Mouse (Mus musculus): ENCODE results near the gene Ppp1r9a. TPM values are rescaled to one million over a fixed set of nuclear protein-coding genes. Genes with fewer than 3 reads are reported as not detected.

Gene Ppp1r9a
- total and polyA plus RNA-seq, 3 experiments, result 1.0 TPM; not detected in 2

GRCm38 (mm10) chr6:5015173-5015572 lies 112.5 kb downstream of the Ppp1r9a start:
- DNase-seq (ENCODE audit: extremely low read depth), result no peak
- no peaks in the 10 kb centered on the region for H3K79me2 ChIP-seq (replicated peaks; ENCODE audit: control insufficient read depth, extremely low read depth, insufficient read depth, poor library complexity, severe bottlenecking)
- no peak overlapping the region for H3K4me2 ChIP-seq (ENCODE audit: insufficient read depth, low read depth, poor library complexity, severe bottlenecking)
- TF ChIP-seq KAT2A (IDR thresholded peaks at IDR 0.05; ENCODE audit: insufficient replicate concordance, low read length), result no peak
- TF ChIP-seq ZMIZ1 (IDR thresholded peaks at IDR 0.05; ENCODE audit: low read depth, low read length), result no peak
- TF ChIP-seq MYC (IDR thresholded peaks at IDR 0.05; ENCODE audit: low read depth, low read length), result no peak
- TF ChIP-seq EP300 (IDR thresholded peaks at IDR 0.05; ENCODE audit: low read length), result no peak
- TF ChIP-seq JUN (IDR thresholded peaks at IDR 0.05; ENCODE audit: insufficient read depth, low read depth, low read length), result no peak
- TF ChIP-seq CHD1 (IDR thresholded peaks at IDR 0.05; ENCODE audit: low read depth, low read length), result no peak
- TF ChIP-seq NELFE (IDR thresholded peaks at IDR 0.05; ENCODE audit: low read depth, low read length), result no peak
- no peak for TF ChIP-seq MXI1 (IDR thresholded peaks at IDR 0.05; ENCODE audit: low read depth, low read length)
- no peak for TF ChIP-seq GABPA (IDR thresholded peaks at IDR 0.05; ENCODE audit: insufficient replicate concordance, low read depth, low read length)
- TF ChIP-seq ELF1 (IDR thresholded peaks at IDR 0.05; ENCODE audit: low read depth, low read length), result no peak
- no peak for TF ChIP-seq ETS1 (conservative IDR thresholded peaks at IDR 0.05; ENCODE audit: low read depth, low read length)
- TF ChIP-seq MAX (IDR thresholded peaks at IDR 0.05; ENCODE audit: low read length), result no peak
- no peak for TF ChIP-seq RAD21 (IDR thresholded peaks at IDR 0.05; ENCODE audit: low read depth, low read length)
- TF ChIP-seq TBP (conservative IDR thresholded peaks at IDR 0.05; ENCODE audit: low read depth, low read length), result no peak
- TF ChIP-seq CTCF (conservative IDR thresholded peaks at IDR 0.05 in 1 of 2, IDR thresholded peaks at IDR 0.05 in 1 of 2; ENCODE audit: low read depth in 2 of 2, low read length in 2 of 2), result no peak
- dilution Hi-C loops (cut with MboI; ENCODE audit: extremely low pct_ligation_motif_present, extremely low pct_unique_long_range_greater_than_20kb, low sequenced_read_pairs) (no loop called here), in situ Hi-C loops (cut with MboI; ENCODE audit: low pct_ligation_motif_present, low pct_unique_long_range_greater_than_20kb, low sequenced_read_pairs) (no loop called here)
- no peak overlapping the region for H3K4me3 ChIP-seq (replicated peaks in 1 of 3; ENCODE audit: low read depth in 2 of 3, low read length in 2 of 3, poor library complexity in 1 of 3)
- H3K36me3 ChIP-seq (replicated peaks in 1 of 2; ENCODE audit: control insufficient read depth in 1 of 2, insufficient read depth in 1 of 2, low read length in 1 of 2), result no peaks in the 10 kb centered on the region
- no peak overlapping the region for H3K9ac ChIP-seq (ENCODE audit: insufficient read depth, low read depth)
- peaks cover 0 to 4% of the 10 kb centered on the region in 2 experiments; a peak in 2 of 4 replicates for H3K4me1 ChIP-seq (ENCODE audit: control insufficient read depth in 1 of 2, insufficient read depth in 2 of 2)
- H3K27me3 ChIP-seq (replicated peaks), result no peaks in the 10 kb centered on the region
- H3K9me3 ChIP-seq (replicated peaks; ENCODE audit: low read length), result no peaks in the 10 kb centered on the region
- no peak overlapping the region for H3K27ac ChIP-seq (ENCODE audit: insufficient read depth, low read depth)

- Histone ChIP-seq H3K9me3 (replicated peaks; ENCODE audit: low read length) (no peaks in the 10 kb centered on the region), H3K79me2 (replicated peaks; ENCODE audit: control insufficient read depth, extremely low read depth, insufficient read depth, poor library complexity, severe bottlenecking) (no peaks in the 10 kb centered on the region), H3K9ac (ENCODE audit: insufficient read depth, low read depth) (no peak overlapping the region), H3K4me2 (ENCODE audit: insufficient read depth, low read depth, poor library complexity, severe bottlenecking) (no peak overlapping the region), H3K27me3 (replicated peaks) (no peaks in the 10 kb centered on the region), H3K4me3 (replicated peaks in 1 of 3; ENCODE audit: low read depth in 2 of 3, low read length in 2 of 3, poor library complexity in 1 of 3) (no peak overlapping the region), H3K36me3 (replicated peaks in 1 of 2; ENCODE audit: control insufficient read depth in 1 of 2, insufficient read depth in 1 of 2, low read length in 1 of 2) (no peaks in the 10 kb centered on the region), H3K27ac (ENCODE audit: insufficient read depth, low read depth) (no peak overlapping the region), H3K4me1 (ENCODE audit: control insufficient read depth in 1 of 2, insufficient read depth in 2 of 2) (peaks cover 0 to 4% of the 10 kb centered on the region in 2 experiments; a peak in 2 of 4 replicates)
- dilution Hi-C loops (cut with MboI; ENCODE audit: extremely low pct_ligation_motif_present, extremely low pct_unique_long_range_greater_than_20kb, low sequenced_read_pairs), result no loop called here
- no peak for DNase-seq (ENCODE audit: extremely low read depth)
- TF ChIP-seq TBP (conservative IDR thresholded peaks at IDR 0.05; ENCODE audit: low read depth, low read length) (no peak), USF2 (conservative IDR thresholded peaks at IDR 0.05; ENCODE audit: low read depth, low read length) (no peak), MYC (IDR thresholded peaks at IDR 0.05; ENCODE audit: low read depth, low read length) (no peak), USF1 (IDR thresholded peaks at IDR 0.05; ENCODE audit: low read depth, low read length) (no peak), IRF4 (IDR thresholded peaks at IDR 0.05; ENCODE audit: low read depth, low read length) (no peak), ZKSCAN1 (IDR thresholded peaks at IDR 0.05; ENCODE audit: borderline replicate concordance, low read depth, low read length) (no peak), EP300 (IDR thresholded peaks at IDR 0.05; ENCODE audit: low read length) (no peak), CHD1 (IDR thresholded peaks at IDR 0.05; ENCODE audit: low read depth, low read length) (no peak), PAX5 (IDR thresholded peaks at IDR 0.05; ENCODE audit: low read length) (no peak), UBTF (IDR thresholded peaks at IDR 0.05; ENCODE audit: low read depth, low read length) (no peak), POLR2AphosphoS2 (IDR thresholded peaks at IDR 0.05; ENCODE audit: low read depth, low read length) (no peak), MAFK (IDR thresholded peaks at IDR 0.05; ENCODE audit: insufficient replicate concordance, low read length) (no peak), MEF2A (IDR thresholded peaks at IDR 0.05; ENCODE audit: borderline replicate concordance, low read depth, low read length) (no peak), CTCF (conservative IDR thresholded peaks at IDR 0.05 in 1 of 2, IDR thresholded peaks at IDR 0.05 in 1 of 2; ENCODE audit: low read depth in 2 of 2, low read length in 2 of 2) (no peak), ZC3H11A (IDR thresholded peaks at IDR 0.05; ENCODE audit: low read depth, low read length) (no peak), MAX (IDR thresholded peaks at IDR 0.05; ENCODE audit: low read length) (no peak)
- in situ Hi-C loops (cut with MboI; ENCODE audit: low pct_ligation_motif_present, low pct_unique_long_range_greater_than_20kb, low sequenced_read_pairs), result no loop called here
Measured at GRCm38 (mm10) chr6:5017945-5018511, 115.3 kb downstream of the Ppp1r9a start.

All from CH12.LX (cell line).